Mouse (Mus musculus) embryo, embryonic 11.5 days (tissue): ENCODE results near the gene Dock9.
"Not testable (repeated sequence)": the region's sequence is repeated elsewhere in the genome, so short reads cannot be mapped to it uniquely, and the experiment has no call there.

ENCODE experiments used
- DNase-seq: peaks from one replicate; pipeline ENCODE4 v3.0.0-alpha.2; 2012; ENCODE audit warnings: low read depth, low spot score

Dock9 gene

GRCm38 (mm10) chr14:121737277-121737676 is 60.4 kb downstream of the Dock9 start:
- DNase-seq = no peak

GRCm38 (mm10) chr14:121735678-121736077 is 62.0 kb downstream of the Dock9 start:
- DNase-seq = no peak

GRCm38 (mm10) chr14:121734217-121734616 is 63.4 kb downstream of the Dock9 start:
- no peak for DNase-seq

GRCm38 (mm10) chr14:121733694-121734093 is 63.9 kb downstream of the Dock9 start:
- DNase-seq = no peak

- DNase-seq = no peak
Observed at GRCm38 (mm10) chr14:121732196-121732595, 65.4 kb downstream of the Dock9 start.

- no peak for DNase-seq
Observed at GRCm38 (mm10) chr14:121731688-121732168, 65.9 kb downstream of the Dock9 start.

GRCm38 (mm10) chr14:121730966-121731365 is 66.7 kb downstream of the Dock9 start:
- no peak for DNase-seq

GRCm38 (mm10) chr14:121727996-121728395 is 69.6 kb downstream of the Dock9 start:
- no peak for DNase-seq

GRCm38 (mm10) chr14:121724501-121724900 is 73.1 kb downstream of the Dock9 start:
- DNase-seq = no peak

GRCm38 (mm10) chr14:121722774-121723173 is 74.9 kb downstream of the Dock9 start:
- DNase-seq = no peak

- no peak for DNase-seq
Observed at GRCm38 (mm10) chr14:121721431-121721830, 76.2 kb downstream of the Dock9 start.

GRCm38 (mm10) chr14:121719638-121720601 is 77.7 kb downstream of the Dock9 start:
- no peak for DNase-seq

- DNase-seq = not testable (repeated sequence)
Observed at GRCm38 (mm10) chr14:121714799-121715198, 82.8 kb downstream of the Dock9 start.

- DNase-seq = no peak
Observed at GRCm38 (mm10) chr14:121714268-121714667, 83.4 kb downstream of the Dock9 start.

GRCm38 (mm10) chr14:121713830-121714197 is 83.8 kb downstream of the Dock9 start:
- no peak for DNase-seq

GRCm38 (mm10) chr14:121713166-121713829 is 84.3 kb downstream of the Dock9 start:
- DNase-seq = no peak

GRCm38 (mm10) chr14:121711089-121711826 is 86.4 kb downstream of the Dock9 start:
- DNase-seq = no peak

- DNase-seq = no peak
Observed at GRCm38 (mm10) chr14:121710130-121710529, 87.5 kb downstream of the Dock9 start.

GRCm38 (mm10) chr14:121708244-121708643 is 89.4 kb downstream of the Dock9 start:
- no peak for DNase-seq

- no peak for DNase-seq
Observed at GRCm38 (mm10) chr14:121706482-121706901, 91.1 kb downstream of the Dock9 start.

- no peak for DNase-seq
Observed at GRCm38 (mm10) chr14:121705644-121706043, 92.0 kb downstream of the Dock9 start.

- DNase-seq = no peak
Observed at GRCm38 (mm10) chr14:121702534-121702933, 95.1 kb downstream of the Dock9 start.
